Mouse (Mus musculus) cortical plate, adult 2 months (tissue): ENCODE results near the gene Disp2.

Experiments
- CTCF ChIP-seq: fragments of 200-500 bp; IDR thresholded peaks from 2 replicates; pipeline ENCODE4 v1.5.1; 2011; ENCODE audit warnings: mild to moderate bottlenecking, control low read depth, low read length; ENCODE audit not compliant: insufficient read depth; ENCODE audit errors: extremely low read depth
- POLR2A ChIP-seq: fragments of 200-500 bp; IDR thresholded peaks from 2 replicates; pipeline ENCODE4 v1.6.1; 2011; ENCODE audit warnings: mild to moderate bottlenecking, low read length, control low read depth; ENCODE audit not compliant: insufficient read depth; ENCODE audit errors: extremely low read depth

GRCm38 (mm10) chr2:118774536-118774935 is 5.0 kb upstream of the Disp2 start:
- TF ChIP-seq CTCF (no peak), POLR2A (no peak)
